Mouse (Mus musculus) c-Kit-positive CD71-negative TER-119-negative erythroid progenitor cells, embryonic 14.5 days (primary cell): ENCODE results near the gene Gm11567.
"Not testable (repeated sequence)": the region's sequence is repeated elsewhere in the genome, so short reads cannot be mapped to it uniquely, and the experiment has no call there.

Experiments used
- DNase-seq: peaks from one replicate; pipeline ENCODE4 v3.0.0-alpha.2; 2013; ENCODE audit warnings: low read depth

Gene Gm11567

DNA sequence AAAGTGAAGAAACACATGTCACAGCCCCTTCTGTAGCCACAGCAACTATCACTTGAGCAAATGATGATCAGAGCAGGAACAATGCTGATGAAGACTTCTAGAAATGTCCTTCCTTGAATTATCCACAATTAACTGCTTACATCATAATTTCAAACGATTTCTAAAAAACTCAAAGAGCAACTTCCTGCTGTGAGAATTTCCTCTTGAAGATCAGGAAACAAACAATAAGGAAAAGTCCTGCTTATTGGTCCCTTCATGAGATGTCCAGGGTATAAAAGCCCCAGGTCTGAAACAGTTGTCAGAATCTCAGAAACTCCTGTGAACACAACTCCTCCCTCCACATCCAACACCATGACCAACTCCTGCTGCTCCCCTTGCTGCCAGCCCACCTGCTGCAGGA lies at the start of gene Gm11567:
TSS of gene Gm11567 (plus strand) at position 301 of the 400 bp plus-strand sequence.
- DNase-seq: not testable (repeated sequence)

DNA sequence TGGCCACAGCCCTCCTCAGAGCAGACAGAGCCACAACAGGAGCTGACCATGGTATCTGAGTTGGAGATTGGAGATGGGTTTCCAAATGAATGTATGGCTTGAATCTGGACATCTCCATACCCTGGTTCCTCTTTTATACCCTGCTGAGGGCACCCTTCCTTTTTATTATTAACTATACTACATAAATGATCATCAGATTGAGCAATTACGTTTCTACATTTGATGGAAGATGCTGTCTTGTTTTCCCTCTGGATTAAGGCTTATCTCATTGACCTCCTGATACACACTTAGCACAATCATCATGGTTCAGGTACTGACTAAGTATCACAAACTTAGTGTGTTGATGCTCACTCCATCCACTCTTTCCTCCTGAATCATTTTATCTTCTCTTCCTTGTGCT lies 41.0 kb upstream of the Gm11567 start, which contains the start of gene 2300003K06Rik:
TSS of gene 2300003K06Rik (minus strand) at position 101 of the 400 bp plus-strand sequence.
- no peak for DNase-seq

DNA sequence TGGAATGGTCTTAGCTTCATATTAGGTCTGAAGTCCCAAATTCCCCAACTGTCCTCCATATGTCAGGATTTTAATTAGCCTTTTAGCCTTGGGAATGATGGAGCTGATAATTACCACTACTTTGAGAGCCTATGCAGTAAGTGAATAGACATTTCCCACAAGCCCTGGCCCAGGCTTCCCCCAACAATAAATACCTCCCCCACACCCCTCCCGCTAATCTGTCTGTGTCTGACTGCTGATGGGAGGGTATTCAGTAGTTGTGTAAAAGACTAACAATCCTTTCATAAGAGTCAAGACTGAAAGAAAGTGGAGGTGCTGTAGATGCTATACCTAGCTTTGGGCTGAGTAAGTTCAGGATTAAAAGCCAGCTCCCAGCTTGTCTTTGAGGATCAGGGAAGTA lies 36.8 kb upstream of the Gm11567 start:
- no peak for DNase-seq

DNA sequence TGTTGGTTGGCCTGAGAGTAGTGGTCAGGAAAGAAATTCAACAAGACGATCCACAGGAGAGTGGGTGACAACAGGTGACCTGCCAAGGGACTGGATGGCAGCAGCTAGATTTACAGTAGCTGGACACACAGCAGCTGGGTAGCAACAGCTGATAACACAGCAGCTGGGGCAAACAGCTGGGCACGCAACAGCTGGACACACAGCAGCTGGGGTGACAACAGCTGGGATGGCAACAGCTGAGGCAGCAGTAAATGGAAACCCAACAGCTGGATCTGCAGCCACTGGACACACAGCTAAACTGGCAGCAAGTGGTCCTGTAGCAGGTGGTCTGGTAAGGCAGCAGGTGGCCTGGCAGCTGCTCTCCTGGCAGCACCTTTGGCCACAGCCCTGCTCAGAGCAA lies 32.2 kb upstream of the Gm11567 start:
- no peak for DNase-seq

DNA sequence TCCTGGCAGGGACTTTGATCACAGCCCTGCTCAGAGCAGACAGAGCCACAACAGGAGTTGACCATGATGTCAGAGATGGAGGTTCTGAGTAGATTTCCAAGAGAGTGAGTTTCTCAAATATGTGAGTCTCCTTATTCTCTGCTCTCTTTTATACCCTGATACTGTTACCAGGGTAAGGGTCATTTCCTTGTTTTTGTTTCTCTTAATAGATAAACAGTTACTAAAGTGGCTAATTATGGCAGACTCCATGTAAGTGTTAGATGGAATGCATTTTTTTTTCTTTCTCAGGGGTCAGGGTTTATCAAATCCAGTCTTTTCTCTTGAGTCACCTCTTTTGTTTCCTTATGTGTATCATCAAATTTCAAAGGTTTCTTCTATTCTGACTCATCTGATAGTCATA lies 27.5 kb upstream of the Gm11567 start, which contains the start of gene Krtap4-16:
TSS of gene Krtap4-16 (minus strand) at position 101 of the 400 bp plus-strand sequence.
- DNase-seq: no peak

DNA sequence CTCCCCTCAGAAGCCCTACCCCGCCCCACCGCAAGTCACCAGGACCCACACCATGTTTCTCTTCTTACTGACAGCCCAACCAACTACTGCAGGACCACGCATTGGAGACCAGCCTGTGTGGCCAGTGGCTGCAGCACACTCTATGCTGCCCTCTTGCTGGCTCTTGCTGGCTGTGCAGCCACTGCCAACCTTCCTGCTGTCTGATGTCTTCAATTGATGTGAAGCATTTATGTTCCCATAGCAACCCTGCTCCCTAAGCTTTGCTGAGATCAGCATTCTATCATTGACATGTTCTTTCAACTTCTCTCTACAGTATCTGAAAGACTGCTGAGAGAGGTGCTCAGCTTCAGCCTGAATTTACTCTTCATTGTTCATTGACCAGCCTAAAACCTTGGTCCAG lies 24.9 kb upstream of the Gm11567 start:
- no peak for DNase-seq

DNA sequence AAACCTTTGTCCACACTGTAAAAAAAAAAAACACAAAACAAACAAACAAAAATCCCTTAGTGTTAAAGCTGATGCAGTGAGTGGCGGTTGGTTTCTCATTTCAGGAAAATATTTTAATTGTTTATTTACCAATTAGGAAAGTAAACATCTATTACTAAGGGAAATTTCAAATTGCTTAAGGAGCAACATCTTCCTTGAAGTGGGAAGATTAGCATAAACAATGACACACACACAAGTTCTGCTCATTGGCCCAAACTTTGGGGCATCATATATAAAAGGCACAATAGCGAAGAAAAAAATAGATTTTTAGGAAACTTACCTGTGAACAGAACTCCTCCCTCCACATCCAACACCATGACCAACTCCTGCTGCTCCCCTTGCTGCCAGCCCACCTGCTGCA lies 21.4 kb upstream of the Gm11567 start, which contains the start of gene Gm11568:
TSS of gene Gm11568 (plus strand) at position 301 of the 400 bp plus-strand sequence.
- no peak for DNase-seq

DNA sequence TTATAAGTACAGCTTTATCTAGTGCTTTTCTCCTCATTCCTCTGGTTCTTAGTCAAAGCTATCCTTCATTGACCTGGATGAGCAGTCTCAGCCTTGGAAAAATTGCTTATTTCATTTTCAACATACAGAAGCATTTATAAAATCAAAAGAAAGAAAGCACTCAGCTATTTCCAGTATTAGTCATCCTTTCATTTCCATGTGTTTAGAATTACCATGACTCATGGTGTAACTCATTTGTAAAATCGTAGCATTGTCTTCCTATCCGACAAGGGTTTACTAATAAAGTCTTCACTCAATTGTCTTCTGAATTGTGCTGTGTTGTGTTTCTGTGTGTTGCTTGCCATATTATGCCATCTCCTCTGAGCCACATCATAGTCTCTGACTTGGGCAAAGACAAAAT lies 20.2 kb upstream of the Gm11567 start:
- DNase-seq: no peak

DNA sequence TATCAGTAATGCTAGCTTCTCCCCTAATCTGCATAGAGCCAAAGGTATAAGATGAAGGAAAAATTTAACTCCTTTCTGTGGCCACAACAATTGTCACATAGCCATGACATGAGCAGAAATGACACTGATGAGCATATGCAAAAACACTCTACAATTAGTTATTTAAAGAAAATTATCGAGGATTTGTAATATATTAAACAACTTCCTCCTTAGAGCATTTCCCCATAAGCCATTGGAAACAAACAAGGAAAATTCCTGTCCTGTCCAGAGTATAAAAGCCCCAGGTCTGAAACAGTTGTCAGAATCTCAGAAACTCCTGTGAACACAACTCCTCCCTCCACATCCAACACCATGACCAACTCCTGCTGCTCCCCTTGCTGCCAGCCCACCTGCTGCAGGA lies 14.8 kb upstream of the Gm11567 start, which contains the start of gene Gm11559:
TSS of gene Gm11559 (plus strand) at position 301 of the 400 bp plus-strand sequence.
- DNase-seq: not testable (repeated sequence)

DNA sequence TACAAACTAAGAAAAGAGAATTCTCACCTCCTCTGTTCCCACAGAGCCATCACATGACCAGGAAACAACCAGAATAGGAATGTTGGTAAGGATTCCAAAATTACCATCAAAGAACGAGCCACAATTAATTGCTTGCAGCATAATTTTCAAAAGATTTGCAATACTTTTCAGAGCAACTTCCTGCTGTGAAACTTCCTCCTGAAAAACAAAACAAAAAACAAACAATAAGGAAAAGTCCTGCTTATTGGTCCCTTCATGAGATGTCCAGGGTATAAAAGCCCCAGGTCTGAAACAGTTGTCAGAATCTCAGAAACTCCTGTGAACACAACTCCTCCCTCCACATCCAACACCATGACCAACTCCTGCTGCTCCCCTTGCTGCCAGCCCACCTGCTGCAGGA lies 5.9 kb upstream of the Gm11567 start, which contains the start of gene Krtap9-1:
TSS of gene Krtap9-1 (plus strand) at position 301 of the 400 bp plus-strand sequence.
- not testable (repeated sequence) for DNase-seq

DNA sequence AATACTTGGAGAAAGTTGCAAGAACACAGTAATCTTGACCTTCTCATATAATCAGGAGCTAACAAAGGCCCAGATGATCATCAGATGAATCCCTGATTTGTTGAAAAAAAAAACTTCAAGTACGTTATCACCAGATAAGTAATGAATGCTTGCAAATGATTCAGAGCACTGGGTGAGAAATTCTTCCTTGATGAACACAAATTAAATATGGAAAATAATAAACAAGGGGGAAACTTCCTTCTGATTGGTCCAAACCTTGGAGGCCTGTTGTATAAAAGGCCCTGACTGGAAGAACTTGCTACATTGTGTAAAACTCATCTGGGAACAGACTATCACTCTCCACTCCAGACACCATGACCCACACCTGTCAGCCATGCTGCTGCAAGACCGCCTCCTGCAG lies 28.6 kb downstream of the Gm11567 start, which contains the start of gene Krtap31-1:
TSS of gene Krtap31-1 (plus strand) at position 301 of the 400 bp plus-strand sequence.
- DNase-seq: no peak

DNA sequence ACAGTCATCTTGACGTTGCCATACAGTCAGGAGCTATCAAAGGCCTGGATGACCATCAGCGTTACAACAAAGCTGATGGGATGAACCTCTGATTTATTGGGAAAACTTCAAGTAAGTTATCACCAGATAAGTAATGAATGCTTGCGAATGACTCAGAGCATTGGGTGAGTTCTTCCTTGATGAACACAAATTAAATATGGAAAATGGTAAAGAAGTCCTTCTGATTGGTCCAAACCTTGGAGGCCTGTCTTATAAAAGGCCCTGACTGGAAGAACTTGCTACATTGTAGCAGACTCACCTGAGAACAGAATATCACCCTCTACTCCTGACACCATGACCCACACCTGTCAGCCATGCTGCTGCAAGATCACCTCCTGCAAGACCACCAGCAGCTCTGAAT lies 35.5 kb downstream of the Gm11567 start, which contains the start of gene Gm11565:
TSS of gene Gm11565 (plus strand) at position 301 of the 400 bp plus-strand sequence.
- DNase-seq: no peak
